ENCODE assay signal across 8 mouse cellular contexts in genomic region chr2:155051622-155052351, GRCm38 (mm10). TPM values are rescaled to one million over a fixed set of nuclear protein-coding genes. Genes with fewer than 3 reads are reported as not detected.
DNase-seq lines count a peak whose midpoint lies in the region; ATAC-seq lines count a peak whose summit lies in the region.

No protein-coding gene starts in this region.

- H3K4me2 ChIP-seq in kidney, embryonic 15.5 days: peak overlapping the region; percentile 94
- H3K4me2 ChIP-seq in embryonic facial prominence, embryonic 12.5 days (replicated peaks): peak overlapping the region; percentile 79
- peak overlapping the region; percentile 53 for H3K4me2 ChIP-seq in limb, embryonic 11.5 days (ENCODE audit: low read depth, severe bottlenecking)
- H3K4me2 ChIP-seq in neural tube, embryonic 11.5 days (ENCODE audit: low read depth): peak overlapping the region; percentile 60

- no peak for DNase-seq in kidney, adult 11 months
- DNase-seq in limb, embryonic 11.5 days (ENCODE audit: low spot score): no peak
- no peak for DNase-seq in neural tube, embryonic 11.5 days (ENCODE audit: low spot score)
- DNase-seq in ovary, postnatal 10 days (ENCODE audit: low spot score): no peak
- DNase-seq in frontal cortex, postnatal 36 days (ENCODE audit: low spot score in 2 of 2): no peak
- DNase-seq in B cell, adult 2 months: no peak

- ATAC-seq in kidney, embryonic 15.5 days (replicated peaks; ENCODE audit: low FRiP score): no peak
- ATAC-seq in embryonic facial prominence, embryonic 12.5 days (ENCODE audit: insufficient number of reproducible peaks, insufficient read depth, low FRiP score, low TSS enrichment): 0 out of 2 replicates have a peak, but pooled peaks have one; percentile 15
- ATAC-seq in limb, embryonic 11.5 days (ENCODE audit: insufficient number of reproducible peaks, low FRiP score, low TSS enrichment, low read depth): no peak
- ATAC-seq in neural tube, embryonic 11.5 days (ENCODE audit: insufficient read depth, low FRiP score, low TSS enrichment): no peak

- no peaks in the 10 kb centered on the region for H3K9me3 ChIP-seq in kidney, embryonic 15.5 days (replicated peaks)
- H3K9me3 ChIP-seq in embryonic facial prominence, embryonic 12.5 days: no peaks in the 10 kb centered on the region
- H3K9me3 ChIP-seq in limb, embryonic 11.5 days (ENCODE audit: control insufficient read depth, low read length): no peaks in the 10 kb centered on the region
- H3K9me3 ChIP-seq in neural tube, embryonic 11.5 days (ENCODE audit: control insufficient read depth, low read length): no peaks in the 10 kb centered on the region

- no peaks in the 10 kb centered on the region for H3K36me3 ChIP-seq in kidney, embryonic 15.5 days
- no peaks in the 10 kb centered on the region for H3K36me3 ChIP-seq in embryonic facial prominence, embryonic 12.5 days
- H3K36me3 ChIP-seq in limb, embryonic 11.5 days (ENCODE audit: control insufficient read depth, insufficient read depth, low read length): no peaks in the 10 kb centered on the region
- H3K36me3 ChIP-seq in neural tube, embryonic 11.5 days (ENCODE audit: control insufficient read depth, insufficient read depth, low read length): no peaks in the 10 kb centered on the region

- H3K9ac ChIP-seq in kidney, embryonic 15.5 days: peak overlapping the region; percentile 51
- peak overlapping the region; percentile 52; the same call in 1 of the 2 replicates for H3K9ac ChIP-seq in embryonic facial prominence, embryonic 12.5 days
- peak overlapping the region; percentile 14; the same call in 1 of the 2 replicates for H3K9ac ChIP-seq in limb, embryonic 11.5 days (ENCODE audit: low read length)
- H3K9ac ChIP-seq in neural tube, embryonic 11.5 days (ENCODE audit: low read length): no peak overlapping the region; the same call in 1 of the 2 replicates

- H3K4me1 ChIP-seq in kidney, embryonic 15.5 days: peaks cover 17% of the 10 kb centered on the region
- peaks cover 25% of the 10 kb centered on the region for H3K4me1 ChIP-seq in embryonic facial prominence, embryonic 12.5 days
- peaks cover 20% of the 10 kb centered on the region for H3K4me1 ChIP-seq in limb, embryonic 11.5 days (ENCODE audit: control insufficient read depth, insufficient read depth, low read length)
- H3K4me1 ChIP-seq in neural tube, embryonic 11.5 days (ENCODE audit: control insufficient read depth, insufficient read depth, low read length): peaks cover 3% of the 10 kb centered on the region; the same call in 1 of the 2 replicates

- 0 out of 2 replicates have a peak, but pooled peaks cover 3% of the 10 kb centered on the region for H3K27me3 ChIP-seq in kidney, embryonic 15.5 days
- H3K27me3 ChIP-seq in embryonic facial prominence, embryonic 12.5 days: no peaks in the 10 kb centered on the region
- no peaks in the 10 kb centered on the region for H3K27me3 ChIP-seq in limb, embryonic 11.5 days (ENCODE audit: control insufficient read depth, insufficient read depth, low read length)
- H3K27me3 ChIP-seq in neural tube, embryonic 11.5 days (ENCODE audit: control insufficient read depth, insufficient read depth, low read length): no peaks in the 10 kb centered on the region

- 17% methylated on average over 9 of the region's 9 CpGs for WGBS in kidney, embryonic 15.5 days
- 26% methylated on average over 9 of the region's 9 CpGs for WGBS in embryonic facial prominence, embryonic 12.5 days
- 31% methylated on average over 9 of the region's 9 CpGs for WGBS in limb, embryonic 11.5 days
- 35% methylated on average over 9 of the region's 9 CpGs for WGBS in neural tube, embryonic 11.5 days

- peak overlapping the region; percentile 91 for H3K27ac ChIP-seq in kidney, embryonic 15.5 days
- 0 out of 2 replicates have a peak overlapping the region, but pooled peaks have one; percentile 85 for H3K27ac ChIP-seq in embryonic facial prominence, embryonic 12.5 days
- H3K27ac ChIP-seq in limb, embryonic 11.5 days (replicated peaks; ENCODE audit: low read depth, low read length): peak overlapping the region; percentile 45; the same call in 1 of the 2 replicates
- no peak overlapping the region for H3K27ac ChIP-seq in neural tube, embryonic 11.5 days (ENCODE audit: low read depth, low read length)

- peak overlapping the region; percentile 62 for H3K4me3 ChIP-seq in kidney, embryonic 15.5 days (replicated peaks)
- H3K4me3 ChIP-seq in embryonic facial prominence, embryonic 12.5 days: peak overlapping the region; percentile 52; the same call in 1 of the 2 replicates
- H3K4me3 ChIP-seq in limb, embryonic 11.5 days (ENCODE audit: low read depth, low read length): peak overlapping the region; percentile 44; the same call in 1 of the 2 replicates
- peak overlapping the region; percentile 37; the same call in 1 of the 2 replicates for H3K4me3 ChIP-seq in neural tube, embryonic 11.5 days (ENCODE audit: low read depth, low read length)

RNA-seq across cellular contexts. Expression of gene Ahcy, which starts 22.5 kb away (rescaled TPM):
- 75.5 and 80.4 TPM in 2 replicates for polyA plus RNA-seq in kidney, embryonic 15.5 days (2015; fragmentation: Nextera tagmentation; extraction: Ambion mirVana)
- 74.6 and 82.1 TPM in 2 replicates for polyA plus RNA-seq in embryonic facial prominence, embryonic 12.5 days (2016; fragmentation: Nextera tagmentation; extraction: Ambion mirVana)
- polyA plus RNA-seq in limb, embryonic 11.5 days (2014; fragmentation: Nextera tagmentation; extraction: Ambion mirVana): 122 and 127 TPM in 2 replicates
- 85.1 and 90.5 TPM in 2 replicates for polyA plus RNA-seq in neural tube, embryonic 11.5 days (2014; fragmentation: Nextera tagmentation; extraction: Ambion mirVana)

RNA-seq across cellular contexts. Expression of gene Gm14226, which starts 33.7 kb away (rescaled TPM):
- polyA plus RNA-seq in kidney, embryonic 15.5 days (2015; fragmentation: Nextera tagmentation; extraction: Ambion mirVana): 1.5 and 2.0 TPM in 2 replicates
- 4.9 and 6.0 TPM in 2 replicates for polyA plus RNA-seq in embryonic facial prominence, embryonic 12.5 days (2016; fragmentation: Nextera tagmentation; extraction: Ambion mirVana)
- polyA plus RNA-seq in limb, embryonic 11.5 days (2014; fragmentation: Nextera tagmentation; extraction: Ambion mirVana): 10.2 and 13.0 TPM in 2 replicates
- 1.1 and 1.5 TPM in 2 replicates for polyA plus RNA-seq in neural tube, embryonic 11.5 days (2014; fragmentation: Nextera tagmentation; extraction: Ambion mirVana)
